Mouse (Mus musculus): ENCODE measurements at regions not wholly inside any gene's neighbourhood (a gene's known extent, or its start where the extent isn't known, plus 50 kb on each side); places are given as distances from the start of the nearest gene placed in this dataset.

DNA sequence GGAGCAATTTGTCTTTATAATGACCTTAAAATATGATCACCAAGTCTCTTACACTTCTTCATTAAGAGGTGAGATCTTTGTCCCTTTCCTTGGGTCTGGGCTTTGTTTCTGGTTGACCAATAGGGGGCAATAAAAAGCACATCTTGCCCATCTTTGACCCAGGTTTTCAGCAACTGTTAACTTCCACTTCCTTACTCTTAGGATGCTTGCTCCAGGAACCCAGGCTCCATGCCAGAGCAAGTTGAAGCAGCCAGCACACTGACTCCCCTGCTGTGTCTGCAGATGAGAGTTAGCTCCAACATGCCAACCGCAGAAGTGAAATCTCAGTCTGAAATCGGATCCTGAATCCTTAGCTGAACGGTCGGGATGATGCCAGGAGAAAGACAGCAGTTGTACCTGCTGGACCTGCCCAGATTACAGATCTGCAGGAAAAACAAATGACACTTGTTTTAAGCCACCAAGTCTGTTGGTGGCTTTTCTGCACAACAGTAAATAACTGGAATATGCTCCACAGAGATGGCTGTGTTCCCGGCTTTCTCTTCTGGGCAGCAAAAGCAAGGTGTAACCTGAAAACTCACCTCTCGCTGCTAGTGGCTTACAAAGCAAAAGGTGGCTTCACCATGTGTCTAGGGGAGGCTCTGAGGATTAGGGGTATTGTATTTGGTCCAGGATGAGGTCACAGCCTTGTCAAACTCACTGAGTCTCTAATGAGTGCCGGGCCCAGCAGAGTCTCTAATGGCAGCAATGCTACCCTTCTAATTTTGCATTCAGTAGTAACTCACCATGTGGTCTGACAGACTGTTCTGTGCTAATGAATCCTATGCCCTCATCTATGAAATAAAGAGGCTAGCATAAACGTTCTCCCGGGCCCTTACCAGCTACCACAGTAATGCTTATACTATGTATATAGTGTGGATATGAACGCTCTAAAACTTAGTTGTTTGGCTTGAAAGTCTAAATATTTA is 241.8 kb upstream of the Fbxo33 start:
- no peaks in the 10 kb centered on the region for H3K9me3 ChIP-seq
- no peaks in the 10 kb centered on the region for H3K27me3 ChIP-seq (replicated peaks)
- 67% methylated on average over 10 of the region's 10 CpGs for WGBS
- H3K4me1 ChIP-seq: no peaks in the 10 kb centered on the region
- H3K4me2 ChIP-seq: no peak overlapping the region
- H3K36me3 ChIP-seq: no peaks in the 10 kb centered on the region
- no peak for ATAC-seq (ENCODE audit: insufficient read depth, low FRiP score, low read depth)
- no peak overlapping the region for H3K27ac ChIP-seq
- H3K4me3 ChIP-seq (replicated peaks): no peak overlapping the region
- H3K9ac ChIP-seq: no peak overlapping the region

- Histone ChIP-seq H3K27me3 (replicated peaks) (no peaks in the 10 kb centered on the region), H3K4me2 (no peak overlapping the region), H3K36me3 (no peaks in the 10 kb centered on the region), H3K27ac (no peak overlapping the region), H3K9me3 (no peaks in the 10 kb centered on the region), H3K9ac (no peak overlapping the region), H3K4me1 (no peaks in the 10 kb centered on the region), H3K4me3 (replicated peaks) (no peak overlapping the region)
- ATAC-seq (ENCODE audit: insufficient read depth, low FRiP score, low read depth): no peak
- WGBS: 74% methylated on average over 5 of the region's 5 CpGs
These were observed 236.8 kb upstream of the Fbxo33 start for GRCm38 (mm10) chr12:59456175-59456851.

- H3K4me3 ChIP-seq (replicated peaks): no peak overlapping the region
- H3K4me2 ChIP-seq: no peak overlapping the region
- no peak overlapping the region for H3K27ac ChIP-seq
- H3K36me3 ChIP-seq: no peaks in the 10 kb centered on the region
- 87% methylated on average over 6 of the region's 6 CpGs for WGBS
- ATAC-seq (ENCODE audit: insufficient read depth, low FRiP score, low read depth): no peak
- H3K9me3 ChIP-seq: no peaks in the 10 kb centered on the region
- H3K9ac ChIP-seq: no peak overlapping the region
- H3K27me3 ChIP-seq (replicated peaks): no peaks in the 10 kb centered on the region
- no peaks in the 10 kb centered on the region for H3K4me1 ChIP-seq
These were observed 195.5 kb upstream of the Fbxo33 start for GRCm38 (mm10) chr12:59415051-59415450.

DNA sequence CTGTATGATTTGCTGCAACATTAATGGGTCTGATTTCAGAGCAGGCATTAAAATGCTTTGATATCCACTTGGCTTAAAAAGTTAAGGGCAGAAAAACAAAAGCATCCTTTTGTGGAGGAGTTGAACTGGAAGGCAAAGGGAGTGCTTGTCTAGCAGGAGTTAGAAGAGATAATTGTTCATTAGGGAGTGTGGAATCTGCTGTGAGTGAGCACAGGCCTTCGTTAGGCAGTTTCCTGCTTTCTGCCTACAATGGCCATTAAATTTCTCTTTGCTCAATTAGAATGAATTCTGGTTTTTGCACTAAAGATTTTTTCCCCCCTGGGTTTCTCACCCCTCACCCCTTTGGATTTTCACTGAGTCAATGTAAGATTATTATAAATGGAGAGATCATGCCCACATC is 192.0 kb upstream of the Fbxo33 start:
- H3K4me2 ChIP-seq: no peak overlapping the region
- no peak overlapping the region for H3K27ac ChIP-seq
- H3K4me3 ChIP-seq (replicated peaks): no peak overlapping the region
- H3K27me3 ChIP-seq (replicated peaks): no peaks in the 10 kb centered on the region
- WGBS: 75% methylated on average over 1 of the region's 1 CpGs
- no peaks in the 10 kb centered on the region for H3K4me1 ChIP-seq
- no peaks in the 10 kb centered on the region for H3K36me3 ChIP-seq
- H3K9me3 ChIP-seq: no peaks in the 10 kb centered on the region
- no peak overlapping the region for H3K9ac ChIP-seq
- no peak for ATAC-seq (ENCODE audit: insufficient read depth, low FRiP score, low read depth)

DNA sequence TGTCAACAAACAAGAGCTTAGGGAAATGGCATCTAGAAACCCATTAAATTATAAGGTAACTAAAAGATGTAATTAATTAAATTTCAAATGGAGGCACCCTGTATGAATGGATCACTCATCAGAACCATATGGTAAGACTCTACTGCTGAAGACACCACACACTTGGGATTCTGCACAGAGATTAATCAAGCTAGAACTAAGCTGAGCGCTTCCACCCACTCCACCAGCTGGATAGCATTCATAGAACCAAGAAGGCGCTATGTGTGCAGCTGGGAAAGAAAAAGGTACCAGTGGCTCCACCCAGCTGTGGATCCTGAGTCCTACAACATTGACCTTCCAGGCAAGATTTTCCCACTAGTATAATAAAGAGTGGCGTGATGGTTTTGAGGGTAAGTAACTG is 171.6 kb upstream of the Fbxo33 start:
- Histone ChIP-seq H3K9ac (no peak overlapping the region), H3K36me3 (no peaks in the 10 kb centered on the region), H3K27me3 (replicated peaks) (no peaks in the 10 kb centered on the region), H3K27ac (no peak overlapping the region), H3K9me3 (no peaks in the 10 kb centered on the region), H3K4me1 (no peaks in the 10 kb centered on the region), H3K4me3 (replicated peaks) (no peak overlapping the region), H3K4me2 (no peak overlapping the region)
- WGBS: 85% methylated on average over 3 of the region's 3 CpGs
- ATAC-seq (ENCODE audit: insufficient read depth, low FRiP score, low read depth): no peak

DNA sequence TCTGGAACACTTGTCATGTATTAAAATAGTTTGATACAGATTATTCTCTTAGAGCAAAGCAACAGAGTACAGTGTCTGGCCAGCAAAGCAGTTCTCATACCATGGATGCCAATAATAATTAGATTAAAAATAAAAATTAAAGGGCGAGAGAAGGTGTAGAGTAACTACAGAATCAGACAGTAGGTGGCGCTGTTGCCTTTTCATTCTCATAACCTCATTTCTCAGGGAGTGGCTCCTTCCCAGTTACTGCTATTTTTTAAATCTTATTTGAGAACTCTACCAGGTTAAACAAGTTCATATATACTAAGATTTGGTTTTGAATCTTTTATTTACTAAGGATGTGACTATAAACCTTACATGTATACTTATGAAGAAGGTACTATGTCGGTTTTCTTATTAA is 163.3 kb upstream of the Fbxo33 start:
- 24% methylated on average over 3 of the region's 3 CpGs for WGBS
- Histone ChIP-seq H3K27me3 (replicated peaks) (no peaks in the 10 kb centered on the region), H3K4me1 (no peaks in the 10 kb centered on the region), H3K9me3 (no peaks in the 10 kb centered on the region), H3K4me3 (replicated peaks) (no peak overlapping the region), H3K9ac (no peak overlapping the region), H3K27ac (no peak overlapping the region), H3K4me2 (no peak overlapping the region), H3K36me3 (no peaks in the 10 kb centered on the region)
- no peak for ATAC-seq (ENCODE audit: insufficient read depth, low FRiP score, low read depth)

- no peak overlapping the region for H3K4me3 ChIP-seq (replicated peaks)
- H3K9ac ChIP-seq: no peak overlapping the region
- no peak overlapping the region for H3K27ac ChIP-seq
- H3K27me3 ChIP-seq (replicated peaks): no peaks in the 10 kb centered on the region
- H3K9me3 ChIP-seq: no peaks in the 10 kb centered on the region
- no peak overlapping the region for H3K4me2 ChIP-seq
- ATAC-seq (ENCODE audit: insufficient read depth, low FRiP score, low read depth): no peak
- no peaks in the 10 kb centered on the region for H3K4me1 ChIP-seq
- no peaks in the 10 kb centered on the region for H3K36me3 ChIP-seq
- 83% methylated on average over 2 of the region's 2 CpGs for whole genome bisulfite sequencing
These were observed 122.1 kb upstream of the Fbxo33 start for GRCm38 (mm10) chr12:59341586-59341985.

DNA sequence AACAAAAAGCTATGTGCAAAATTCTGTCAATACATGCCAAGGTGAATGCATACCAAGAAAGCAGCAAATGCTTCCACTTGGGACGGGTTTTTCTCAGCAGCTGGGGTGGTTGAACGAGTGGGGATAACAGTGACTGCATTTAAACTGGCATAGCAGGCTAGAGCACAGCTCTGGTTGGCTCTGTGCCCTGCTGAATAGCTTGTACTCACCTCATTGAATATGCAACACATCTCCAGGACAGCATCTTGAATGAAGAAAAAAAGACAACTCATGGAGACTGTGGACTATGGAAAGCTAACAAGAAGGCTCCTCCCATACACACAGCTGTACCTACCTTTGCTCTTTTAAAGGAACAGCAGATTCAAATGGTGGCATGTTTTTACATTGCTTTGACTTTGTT is 111.2 kb upstream of the Fbxo33 start:
- Histone ChIP-seq H3K9ac (no peak overlapping the region), H3K9me3 (no peaks in the 10 kb centered on the region), H3K27ac (no peak overlapping the region), H3K4me3 (replicated peaks) (no peak overlapping the region), H3K27me3 (replicated peaks) (no peaks in the 10 kb centered on the region), H3K4me2 (no peak overlapping the region), H3K4me1 (no peaks in the 10 kb centered on the region), H3K36me3 (no peaks in the 10 kb centered on the region)
- 74% methylated on average over 2 of the region's 2 CpGs for WGBS
- no peak for ATAC-seq (ENCODE audit: insufficient read depth, low FRiP score, low read depth)

- H3K36me3 ChIP-seq: no peaks in the 10 kb centered on the region
- H3K9ac ChIP-seq: no peak overlapping the region
- ATAC-seq (ENCODE audit: insufficient read depth, low FRiP score, low read depth): no peak
- 52% methylated on average over 1 of the region's 1 CpGs for WGBS
- no peaks in the 10 kb centered on the region for H3K9me3 ChIP-seq
- H3K4me3 ChIP-seq (replicated peaks): no peak overlapping the region
- H3K27ac ChIP-seq: no peak overlapping the region
- no peaks in the 10 kb centered on the region for H3K27me3 ChIP-seq (replicated peaks)
- H3K4me1 ChIP-seq: no peaks in the 10 kb centered on the region
- H3K4me2 ChIP-seq: no peak overlapping the region
These were observed 93.2 kb upstream of the Fbxo33 start for GRCm38 (mm10) chr12:59312703-59313102.

DNA sequence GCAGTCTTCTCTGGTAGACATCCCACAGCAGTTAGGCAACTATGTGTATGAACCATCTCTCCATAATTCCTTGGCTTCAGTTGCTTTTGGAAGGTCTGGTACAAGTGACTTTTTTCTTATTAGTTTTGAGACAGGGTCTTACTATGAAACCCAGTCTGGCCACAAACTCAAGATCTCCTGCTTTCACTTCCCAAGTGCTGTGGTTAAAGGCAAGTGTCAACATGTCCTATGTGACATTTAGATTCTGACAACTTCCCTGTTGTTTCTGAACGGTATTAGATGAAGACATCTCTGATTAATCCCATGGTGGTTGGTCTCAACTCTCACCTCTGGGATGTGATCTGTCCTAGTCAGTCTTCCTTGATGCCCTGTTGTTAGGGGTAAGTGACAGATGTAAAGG is 88.4 kb upstream of the Fbxo33 start:
- Histone ChIP-seq H3K4me3 (replicated peaks) (no peak overlapping the region), H3K27ac (no peak overlapping the region), H3K4me1 (no peaks in the 10 kb centered on the region), H3K4me2 (no peak overlapping the region), H3K9ac (no peak overlapping the region), H3K9me3 (no peaks in the 10 kb centered on the region), H3K27me3 (replicated peaks) (no peaks in the 10 kb centered on the region), H3K36me3 (no peaks in the 10 kb centered on the region)
- 57% methylated on average over 1 of the region's 1 CpGs for WGBS
- ATAC-seq (ENCODE audit: insufficient read depth, low FRiP score, low read depth): no peak

DNA sequence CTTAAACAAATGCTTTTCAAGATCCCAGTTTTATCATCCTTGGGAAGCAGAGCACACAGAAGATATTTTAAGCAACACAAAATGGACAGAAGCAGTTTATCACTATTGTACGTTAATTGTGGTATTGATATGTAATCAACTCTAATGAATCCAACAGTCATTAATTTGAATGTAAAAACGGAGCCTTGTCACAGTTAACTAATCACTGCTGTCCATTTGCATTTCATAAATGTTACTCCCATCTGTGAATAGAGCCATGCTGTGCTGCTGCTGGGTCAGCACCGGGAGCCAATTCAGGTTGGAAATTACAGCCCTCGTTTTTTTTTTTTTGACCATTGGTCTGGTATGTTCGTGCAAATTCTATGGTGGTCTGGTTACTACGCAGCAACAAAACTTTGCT is 85.0 kb upstream of the Fbxo33 start:
- H3K9ac ChIP-seq: no peak overlapping the region
- H3K27me3 ChIP-seq (replicated peaks): no peaks in the 10 kb centered on the region
- no peak overlapping the region for H3K27ac ChIP-seq
- no peaks in the 10 kb centered on the region for H3K9me3 ChIP-seq
- no peak overlapping the region for H3K4me2 ChIP-seq
- no peaks in the 10 kb centered on the region for H3K36me3 ChIP-seq
- no peak for ATAC-seq (ENCODE audit: insufficient read depth, low FRiP score, low read depth)
- no peaks in the 10 kb centered on the region for H3K4me1 ChIP-seq
- H3K4me3 ChIP-seq (replicated peaks): no peak overlapping the region
- 65% methylated on average over 6 of the region's 6 CpGs for WGBS
